Mouse (Mus musculus): Measurements from ENCODE around the gene Cenpp.
A peak's percentile ranks its signal among the peaks of the same experiment; 100 is the strongest.

GRCm38 (mm10) chr13:49428042-49428675, 224.4 kb downstream of the Cenpp start:
- TF ChIP-seq POLR2A (IDR thresholded peaks at IDR 0.05; ENCODE audit: insufficient read depth, low read depth, low read length) (0 out of 2 replicates have a peak, but pooled peaks have one; percentile 25), EP300 (IDR thresholded peaks at IDR 0.05; ENCODE audit: insufficient read depth, low read depth, low read length) (0 out of 2 replicates have a peak, but pooled peaks have one; percentile 9), CTCF (IDR thresholded peaks at IDR 0.05) (no peak)

Measured in heart, adult 2 months (tissue).